Mouse (Mus musculus) erythroblast, embryonic 14.5 days (primary cell): ENCODE measurements around the gene Vmn1r209. TPM values are rescaled to one million over a fixed set of nuclear protein-coding genes. Genes with fewer than 3 reads are reported as not detected.
"Not testable (repeated sequence)": the region's sequence is repeated elsewhere in the genome, so short reads cannot be mapped to it uniquely, and the experiment has no call there.

ENCODE experiments used
- H3K27me3 ChIP-seq: 2 replicates; pipeline ENCODE4 v1.6.1; 2012; ENCODE audit warnings: inconsistent platforms; ENCODE audit not compliant: control insufficient read depth
- H3K36me3 ChIP-seq: 2 replicates; pipeline ENCODE4 v1.6.1; 2012; ENCODE audit warnings: mild to moderate bottlenecking, inconsistent platforms; ENCODE audit not compliant: control insufficient read depth
- H3K4me1 ChIP-seq: 2 replicates; pipeline ENCODE4 v1.6.1; 2012; ENCODE audit warnings: inconsistent platforms; ENCODE audit not compliant: control insufficient read depth
- H3K4me3 ChIP-seq: replicated peaks from 2 replicates; pipeline ENCODE3; 2012; ENCODE audit warnings: moderate library complexity, mild to moderate bottlenecking, inconsistent platforms
- H3K9me3 ChIP-seq: 2 replicates; pipeline ENCODE4 v1.6.1; 2012; ENCODE audit warnings: low read length, inconsistent platforms, mixed read lengths; ENCODE audit not compliant: control insufficient read depth
- GATA1 ChIP-seq: IDR thresholded peaks from 2 replicates; pipeline ENCODE4 v1.6.1; 2012; ENCODE audit warnings: low read length, inconsistent platforms, mixed read lengths
- TAL1 ChIP-seq: IDR thresholded peaks from 3 replicates; pipeline ENCODE4 v1.6.1; 2012; ENCODE audit warnings: low read length, inconsistent platforms, mixed read lengths
- polyA plus RNA-seq: library from polyadenylated mRNA; stranded (reverse); fragments of >175 nt; gene quantifications from 2 replicates; pipeline ENCODE4 v1.2.3, GENCODE M21; 2012

The Vmn1r209 gene
- not detected in 2 replicates for polyA plus RNA-seq

- not testable (repeated sequence) for H3K9me3 ChIP-seq, H3K4me1 ChIP-seq, H3K4me3 ChIP-seq, H3K36me3 ChIP-seq, H3K27me3 ChIP-seq
Measured at GRCm38 (mm10) chr13:22809582-22809981, at the start of gene Vmn1r209. TSS of gene Vmn1r209 (minus strand) at chr13:22809682.

- no peaks in the 10 kb centered on the region for H3K36me3 ChIP-seq
- no peak within 1 kb of the TSS for H3K4me3 ChIP-seq
- no peaks in the 10 kb centered on the region; the same call in 1 of the 2 replicates for H3K9me3 ChIP-seq
- no peaks in the 10 kb centered on the region for H3K4me1 ChIP-seq
- TF ChIP-seq GATA1 = no peak
- no peaks in the 10 kb centered on the region for H3K27me3 ChIP-seq
Measured at GRCm38 (mm10) chr13:22857461-22857860, 48.0 kb upstream of the Vmn1r209 start, which contains the start of gene Vmn1r211. TSS of gene Vmn1r211 (minus strand) at chr13:22857561.

- H3K9me3 ChIP-seq = no peaks in the 10 kb centered on the region
- H3K4me1 ChIP-seq = no peaks in the 10 kb centered on the region
- no peak for TF ChIP-seq GATA1
- TF ChIP-seq TAL1 = no peak
- H3K27me3 ChIP-seq = no peaks in the 10 kb centered on the region
- no peak overlapping the region for H3K4me3 ChIP-seq
- no peaks in the 10 kb centered on the region for H3K36me3 ChIP-seq
Measured at GRCm38 (mm10) chr13:22854760-22855159, 45.3 kb upstream of the Vmn1r209 start.

GRCm38 (mm10) chr13:22846798-22847197, 37.3 kb upstream of the Vmn1r209 start:
- H3K36me3 ChIP-seq = no peaks in the 10 kb centered on the region
- H3K4me1 ChIP-seq = no peaks in the 10 kb centered on the region
- no peaks in the 10 kb centered on the region for H3K9me3 ChIP-seq
- TF ChIP-seq GATA1 (no peak), TAL1 (no peak)
- no peak overlapping the region for H3K4me3 ChIP-seq
- no peaks in the 10 kb centered on the region for H3K27me3 ChIP-seq

GRCm38 (mm10) chr13:22844304-22844703, 34.8 kb upstream of the Vmn1r209 start:
- H3K9me3 ChIP-seq, H3K27me3 ChIP-seq, H3K4me1 ChIP-seq, H3K4me3 ChIP-seq, H3K36me3 ChIP-seq: not testable (repeated sequence)

- TF ChIP-seq GATA1 (no peak), TAL1 (no peak)
- H3K27me3 ChIP-seq = no peaks in the 10 kb centered on the region
- H3K36me3 ChIP-seq = no peaks in the 10 kb centered on the region
- no peaks in the 10 kb centered on the region for H3K9me3 ChIP-seq
- no peaks in the 10 kb centered on the region for H3K4me1 ChIP-seq
- no peak within 1 kb of the TSS for H3K4me3 ChIP-seq
Measured at GRCm38 (mm10) chr13:22831248-22831647, 21.8 kb upstream of the Vmn1r209 start, which contains the start of gene Vmn1r210. TSS of gene Vmn1r210 (minus strand) at chr13:22831348.

- not testable (repeated sequence) for H3K4me3 ChIP-seq
Measured at GRCm38 (mm10) chr13:22829395-22829794, 19.9 kb upstream of the Vmn1r209 start.

GRCm38 (mm10) chr13:22821601-22822000, 12.1 kb upstream of the Vmn1r209 start:
- not testable (repeated sequence) for H3K4me1 ChIP-seq, H3K27me3 ChIP-seq, H3K4me3 ChIP-seq, H3K9me3 ChIP-seq, H3K36me3 ChIP-seq

More at GRCm38 (mm10) chr13:22829395-22829794, 19.9 kb upstream of the Vmn1r209 start:
- H3K36me3 ChIP-seq, H3K27me3 ChIP-seq, H3K9me3 ChIP-seq, H3K4me1 ChIP-seq: not testable (repeated sequence)

- H3K4me1 ChIP-seq, H3K27me3 ChIP-seq, H3K9me3 ChIP-seq, H3K4me3 ChIP-seq, H3K36me3 ChIP-seq: not testable (repeated sequence)
Measured at GRCm38 (mm10) chr13:22788096-22788495, 21.4 kb downstream of the Vmn1r209 start.

- not testable (repeated sequence) for H3K4me3 ChIP-seq, H3K4me1 ChIP-seq
Measured at GRCm38 (mm10) chr13:22784159-22784558, 25.3 kb downstream of the Vmn1r209 start.

GRCm38 (mm10) chr13:22777300-22777699, 32.2 kb downstream of the Vmn1r209 start, which contains the start of gene Vmn1r208:
TSS of gene Vmn1r208 (minus strand) at chr13:22777400.
- H3K9me3 ChIP-seq, H3K27me3 ChIP-seq, H3K4me3 ChIP-seq, H3K36me3 ChIP-seq, H3K4me1 ChIP-seq: not testable (repeated sequence)

More at GRCm38 (mm10) chr13:22784159-22784558, 25.3 kb downstream of the Vmn1r209 start:
- H3K27me3 ChIP-seq, H3K9me3 ChIP-seq, H3K36me3 ChIP-seq: not testable (repeated sequence)

- not testable (repeated sequence) for H3K4me1 ChIP-seq, H3K4me3 ChIP-seq, H3K9me3 ChIP-seq, H3K27me3 ChIP-seq, H3K36me3 ChIP-seq
Measured at GRCm38 (mm10) chr13:22771592-22771991, 37.9 kb downstream of the Vmn1r209 start.
